Mouse (Mus musculus) adrenal gland, postnatal 36 days (tissue): ENCODE results near the gene Slc16a5. TPM values are rescaled to one million over a fixed set of nuclear protein-coding genes. Genes with fewer than 3 reads are reported as not detected.
"Not testable (repeated sequence)": the region's sequence is repeated elsewhere in the genome, so short reads cannot be mapped to it uniquely, and the experiment has no call there.

Experiments
- DNase-seq, 2 experiments: peaks; one replicate each; pipeline ENCODE4 v3.0.0; 2021; ENCODE audit warnings: mixed read lengths in 1 of 2
- total RNA-seq, 2 experiments: library from RNA; stranded (reverse); gene quantifications; 2 replicates each; pipeline ENCODE4 v1.2.3; 2021

The Slc16a5 gene
- total RNA-seq, 2 experiments from 2014 or later = 0.53 TPM; not detected in 1

- no peak for DNase-seq
These were observed 19.4 kb downstream of the Slc16a5 start for GRCm38 (mm10) chr11:115481553-115482259.

GRCm38 (mm10) chr11:115483278-115483677 lies 21.0 kb downstream of the Slc16a5 start:
- DNase-seq = no peak

DNA sequence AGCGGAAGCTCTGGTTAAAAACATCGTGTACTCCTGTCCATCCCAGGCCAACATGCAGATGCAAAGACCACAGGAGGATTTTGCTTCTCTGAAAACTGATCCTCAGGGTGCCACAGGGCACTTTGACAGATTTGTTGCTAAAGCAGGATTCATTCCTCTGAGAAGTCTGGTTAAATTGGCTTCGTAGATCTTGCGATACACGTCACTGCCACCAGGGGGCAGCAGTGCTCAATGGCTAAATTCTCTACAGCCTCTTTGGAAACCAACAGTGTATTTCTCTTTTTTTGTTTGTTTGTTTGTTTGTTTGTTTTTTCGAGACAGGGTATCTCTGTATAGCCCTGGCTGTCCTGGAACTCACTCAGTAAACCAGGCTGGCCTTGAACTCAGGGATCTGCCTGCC lies 21.5 kb downstream of the Slc16a5 start:
- peak; percentile 81 to 84 for DNase-seq

DNA sequence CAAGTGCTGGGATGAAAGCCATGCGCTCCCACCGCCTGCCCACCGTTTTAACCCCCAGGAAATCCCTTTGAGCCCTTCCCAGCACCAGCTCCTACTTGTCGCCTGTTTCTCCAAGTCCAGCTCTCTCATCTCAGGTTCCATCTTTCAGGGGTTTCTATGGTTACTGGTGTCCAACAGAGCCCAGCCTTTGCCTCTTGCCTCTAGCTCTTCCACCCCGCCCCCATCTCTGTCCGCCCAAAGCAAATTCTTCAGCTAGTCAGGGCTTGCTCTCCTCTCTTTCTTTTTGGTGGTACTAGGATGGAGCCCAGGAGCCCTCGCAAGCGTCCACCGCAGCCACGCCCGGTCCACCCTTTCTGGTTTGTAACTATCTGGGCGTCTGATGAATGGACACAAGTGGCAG lies 22.9 kb downstream of the Slc16a5 start:
- no peak for DNase-seq

DNA sequence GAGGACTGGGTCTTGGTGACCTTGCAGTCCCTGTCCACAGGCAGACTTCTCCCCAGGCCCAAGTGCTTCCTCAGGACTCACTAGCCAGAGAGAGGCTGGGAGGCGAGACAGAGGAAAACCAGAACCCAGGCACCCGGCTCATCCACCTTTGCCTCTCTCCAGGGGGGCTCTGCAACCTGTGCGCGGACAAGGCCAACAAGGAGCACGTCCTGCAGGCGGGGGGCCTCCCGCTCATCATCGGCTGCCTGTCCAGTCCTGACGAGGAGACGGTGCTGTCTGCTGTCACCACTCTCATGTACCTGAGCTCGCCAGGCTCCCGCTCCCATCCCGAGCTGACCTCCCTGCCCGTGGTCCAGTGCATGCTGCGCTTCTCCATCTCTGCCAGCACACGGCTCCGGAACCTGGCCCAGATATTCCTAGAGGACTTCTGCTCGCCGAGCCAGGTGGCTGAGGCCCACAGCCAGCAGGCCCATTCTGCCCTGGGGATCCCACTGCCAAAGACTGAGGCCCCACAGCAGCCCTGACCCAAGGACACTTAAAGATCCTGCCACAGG lies 26.4 kb downstream of the Slc16a5 start:
- no peak for DNase-seq

DNA sequence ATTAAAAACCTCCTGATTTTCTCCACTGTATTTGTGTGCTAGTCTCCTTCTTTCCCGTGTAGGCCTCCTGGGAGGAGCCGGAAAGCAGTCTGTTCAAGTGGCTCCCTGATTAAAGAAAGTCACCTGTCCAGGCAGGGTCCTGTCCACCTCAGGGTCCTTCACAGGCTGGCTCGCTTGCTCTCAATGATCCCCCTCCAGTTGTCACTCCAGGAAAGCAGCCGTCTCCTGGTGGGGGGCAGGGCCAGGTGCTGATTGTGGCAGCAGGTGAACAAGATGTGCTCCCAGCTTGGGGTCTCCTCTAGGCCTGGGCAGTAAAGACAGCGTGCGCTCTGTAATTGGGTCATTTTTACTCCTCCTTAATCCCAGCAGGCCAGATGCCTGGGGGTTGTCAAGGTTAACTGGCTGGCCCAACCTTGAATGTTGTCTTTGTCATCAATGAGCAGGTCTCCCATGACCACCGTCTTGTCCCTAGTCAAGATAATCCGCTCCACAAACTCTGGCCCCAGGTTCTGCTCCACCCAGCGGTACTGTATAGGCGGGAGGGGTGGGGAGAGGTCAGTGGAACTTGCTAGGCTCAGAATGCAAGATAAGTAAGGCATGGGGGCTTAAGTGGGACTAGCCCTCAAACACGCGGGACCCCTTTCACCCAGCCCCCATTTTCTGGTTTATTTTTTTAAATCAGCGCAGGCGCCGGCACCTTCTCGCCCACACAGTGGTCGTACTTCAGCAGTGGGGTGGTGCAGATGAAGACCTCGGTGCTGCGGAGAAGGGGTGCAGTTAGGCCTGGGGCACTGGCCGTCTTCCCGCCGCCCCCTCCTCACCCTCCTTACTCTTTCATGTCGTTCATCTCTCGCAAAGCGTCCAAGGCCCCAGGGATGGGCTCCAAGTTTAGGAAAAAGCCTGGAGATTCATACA lies 28.4 kb downstream of the Slc16a5 start:
- peak; percentile 57 for DNase-seq

- peak; percentile 91 for DNase-seq
These were observed 29.2 kb downstream of the Slc16a5 start, which contains the start of gene Nt5c for GRCm38 (mm10) chr11:115491356-115492083. TSS of gene Nt5c (minus strand) at chr11:115491862.

DNA sequence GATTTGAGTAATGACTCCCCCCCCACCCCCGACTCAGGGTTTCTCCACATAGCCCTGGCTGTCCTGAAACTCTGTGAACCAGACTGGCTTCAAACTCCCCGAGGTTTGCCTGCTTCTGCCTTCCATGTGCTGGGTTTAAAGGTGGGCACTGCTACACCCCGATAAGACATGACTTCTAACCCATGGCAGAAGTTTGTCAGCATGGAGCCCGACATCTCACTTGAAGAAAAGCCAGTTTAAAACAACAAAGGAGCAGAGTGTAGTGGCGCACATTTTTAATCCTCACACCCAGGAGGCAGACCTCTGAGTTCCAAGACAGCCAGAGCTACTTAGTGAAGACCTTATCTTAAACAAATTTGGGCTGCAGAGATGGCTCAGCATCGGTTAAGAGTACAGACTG lies 30.1 kb downstream of the Slc16a5 start:
- DNase-seq = no peak

- not testable (repeated sequence) for DNase-seq
These were observed 34.3 kb downstream of the Slc16a5 start for GRCm38 (mm10) chr11:115496559-115496958.

GRCm38 (mm10) chr11:115502636-115503035 lies 40.4 kb downstream of the Slc16a5 start:
- no peak for DNase-seq

DNA sequence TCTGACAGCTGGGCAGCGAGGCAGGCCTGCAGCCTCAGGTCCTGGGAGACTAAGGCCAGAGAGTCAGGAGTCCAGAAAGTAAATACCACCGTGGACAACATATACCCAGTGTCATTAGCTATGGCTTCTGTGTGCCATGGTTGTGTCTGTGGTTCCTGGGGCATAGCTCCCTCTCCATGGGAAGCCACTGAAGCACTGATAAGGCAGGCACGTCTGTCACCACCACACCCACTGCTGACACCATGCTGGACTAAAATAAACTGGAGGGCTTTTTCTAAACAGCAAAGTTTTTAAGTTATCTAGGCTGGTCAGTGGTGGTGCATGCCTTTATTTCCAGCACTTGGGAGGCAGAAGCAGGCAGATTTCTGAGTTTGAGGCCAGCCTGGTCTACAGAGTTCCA lies 44.3 kb downstream of the Slc16a5 start:
- no peak for DNase-seq

- no peak for DNase-seq
These were observed 45.8 kb downstream of the Slc16a5 start for GRCm38 (mm10) chr11:115508061-115508460.

DNA sequence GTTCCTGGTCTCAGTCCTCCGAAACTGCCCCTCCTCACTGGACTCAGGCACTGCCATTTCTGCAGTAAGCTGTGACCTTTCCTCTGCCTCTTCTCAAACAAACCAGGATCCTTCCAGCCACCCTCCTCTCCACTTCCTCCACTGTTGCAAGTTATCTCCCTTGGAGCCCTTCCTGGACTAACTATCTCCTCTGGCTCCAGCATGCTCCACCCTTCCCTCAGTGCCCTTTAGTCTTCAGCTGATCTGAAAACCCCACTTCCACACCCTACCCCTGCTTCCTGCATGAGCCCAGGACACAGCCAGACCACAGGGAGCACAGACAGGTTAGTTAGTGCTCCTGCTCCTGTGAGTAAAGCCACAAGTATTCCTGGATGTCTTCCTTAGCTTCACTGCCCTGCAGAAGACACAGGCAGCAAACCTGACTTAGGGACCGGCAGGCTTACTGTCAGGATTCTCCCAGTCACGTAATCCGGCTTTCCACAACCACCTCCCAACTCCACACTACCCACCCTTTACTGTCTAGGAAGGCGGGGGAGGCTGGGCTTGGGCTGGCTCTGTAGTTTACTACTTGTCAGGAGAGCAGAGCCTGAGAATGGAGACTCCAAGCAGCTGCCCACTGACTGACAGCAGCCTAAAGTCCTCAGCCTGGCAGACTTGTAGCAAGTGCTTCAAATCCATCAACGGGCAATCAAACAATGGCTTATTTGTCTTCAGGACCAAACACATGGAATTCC lies 47.7 kb downstream of the Slc16a5 start:
- DNase-seq = no peak

- no peak for DNase-seq
These were observed 48.2 kb downstream of the Slc16a5 start for GRCm38 (mm10) chr11:115510507-115510888.

DNA sequence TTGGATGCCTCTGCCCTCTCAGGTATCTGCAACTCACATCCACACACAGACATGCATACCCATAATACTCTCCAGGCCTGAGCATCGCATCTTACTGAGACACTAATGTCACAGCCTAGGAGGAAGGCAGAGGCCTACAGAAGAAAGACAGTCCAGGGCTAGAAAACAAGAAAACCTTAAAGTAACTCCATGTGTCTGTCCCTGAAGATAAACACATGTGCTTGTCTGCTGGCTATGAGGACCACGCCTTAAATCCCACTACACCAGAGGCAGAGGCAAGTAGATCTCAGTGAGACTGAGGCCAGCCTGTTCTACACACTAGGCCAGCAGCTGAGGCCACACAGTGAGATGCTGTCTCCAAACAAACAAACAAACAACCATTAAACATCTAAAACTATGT lies 48.8 kb downstream of the Slc16a5 start:
- DNase-seq = no peak

DNA sequence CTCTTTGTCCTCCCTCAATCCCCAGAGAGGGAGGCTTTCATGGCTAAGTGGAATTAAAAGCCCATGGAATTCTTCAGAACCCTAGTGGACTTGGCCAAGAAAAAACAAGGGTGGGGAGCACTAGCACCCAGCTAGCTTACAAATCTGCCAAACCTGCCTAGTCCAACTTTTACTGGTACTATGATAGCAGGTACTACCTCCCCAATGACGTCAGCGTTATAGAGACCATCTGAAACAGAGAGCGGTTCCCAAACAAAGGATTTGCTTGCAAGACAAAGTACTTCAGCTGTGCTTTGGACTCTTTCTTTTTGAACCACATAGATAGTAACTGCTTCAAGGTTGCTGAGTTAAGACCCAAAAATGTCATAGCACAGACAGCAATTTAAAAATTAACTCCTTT lies 49.7 kb downstream of the Slc16a5 start:
- no peak for DNase-seq

DNA sequence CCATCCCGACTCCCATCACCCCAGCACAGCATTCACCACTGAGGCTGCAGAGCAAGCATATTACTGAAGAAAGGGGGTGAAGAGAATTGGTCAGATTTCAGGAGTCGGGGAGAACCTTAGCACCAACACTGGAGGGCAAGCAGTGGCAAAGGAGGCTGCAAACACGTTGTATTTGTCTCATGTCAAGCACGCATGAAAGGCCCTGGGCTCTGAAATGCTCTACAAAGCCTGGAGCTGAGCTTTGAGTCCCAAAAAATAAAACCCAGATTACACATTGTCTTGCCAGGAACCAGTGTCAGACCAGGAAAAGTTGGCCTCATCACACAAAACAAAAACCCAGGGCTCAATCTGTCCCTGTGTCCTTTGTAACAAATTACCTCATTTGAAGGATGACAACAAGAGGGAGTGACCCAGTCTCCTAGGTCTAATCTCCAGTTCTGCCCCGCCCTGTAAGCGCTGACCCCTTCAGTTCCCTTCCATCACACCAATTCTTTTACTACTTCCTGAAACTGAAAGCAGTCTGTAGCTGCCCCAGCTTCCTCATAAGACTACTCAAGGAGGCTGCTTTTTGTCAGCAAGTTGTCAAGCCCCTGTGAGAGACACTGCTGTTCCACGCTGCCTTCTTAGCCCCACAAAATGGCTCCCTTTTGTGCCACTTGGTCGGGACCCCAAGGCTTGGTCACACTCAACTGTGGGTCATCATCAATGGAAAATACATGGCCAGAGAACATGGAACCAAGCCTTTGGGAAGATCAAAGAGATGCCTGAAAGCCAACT lies 50.3 kb downstream of the Slc16a5 start:
- peak in 1 of 2 experiments; percentile 28 for DNase-seq

DNA sequence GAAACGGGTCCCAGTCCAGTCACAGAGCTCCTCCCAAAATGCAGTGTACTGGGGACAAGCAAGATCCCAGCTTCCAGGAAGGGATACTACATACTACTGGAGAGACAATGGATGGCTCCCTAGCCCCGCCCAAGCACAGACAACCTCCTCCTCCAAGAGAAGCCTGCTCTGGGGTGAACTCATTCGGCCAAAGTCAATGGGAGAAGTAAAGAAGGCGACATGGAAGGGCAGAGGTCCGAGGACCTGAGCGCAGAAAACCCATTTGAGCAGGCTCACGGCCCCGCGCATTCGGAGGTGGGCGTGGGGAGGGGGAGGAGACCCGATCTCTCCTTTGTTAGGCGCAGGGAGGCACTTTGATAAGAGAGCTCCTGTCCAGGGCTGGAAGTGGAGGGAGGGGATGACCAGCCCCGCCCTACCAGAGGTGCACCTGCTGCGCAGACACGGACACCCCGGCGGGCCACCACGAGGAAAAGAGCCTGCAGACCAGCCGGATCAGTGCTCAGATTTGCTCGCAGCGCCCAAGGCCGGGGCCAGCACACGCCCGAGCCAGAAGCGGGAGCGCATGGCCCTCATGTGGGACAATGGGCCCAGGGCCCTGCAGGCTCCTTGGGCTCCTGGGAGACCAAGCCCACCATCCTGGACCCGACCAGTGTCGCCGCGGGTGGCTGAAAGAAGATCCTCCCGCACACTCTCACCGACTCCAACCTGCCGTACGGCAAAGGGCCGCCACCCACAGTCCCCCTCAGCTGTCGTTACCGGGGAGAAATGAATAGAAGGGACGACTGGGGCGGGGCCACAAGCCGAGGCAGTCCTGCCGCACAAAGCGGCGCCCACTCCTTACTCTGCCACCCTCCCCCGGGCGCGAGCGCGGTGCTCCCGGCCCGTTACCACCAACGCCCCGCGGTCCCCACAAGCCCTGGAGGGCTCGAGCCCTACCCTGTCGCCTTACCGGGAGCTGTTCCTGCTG lies 51.3 kb downstream of the Slc16a5 start:
- peak; percentile 60 to 70 for DNase-seq

- peak; percentile 93 to 98 for DNase-seq
These were observed 52.0 kb downstream of the Slc16a5 start, which contains the start of gene Jpt1 for GRCm38 (mm10) chr11:115514238-115514663. TSS of gene Jpt1 (minus strand) at chr11:115514387.
